Mouse (Mus musculus): ENCODE results near the gene Accs.

DNA sequence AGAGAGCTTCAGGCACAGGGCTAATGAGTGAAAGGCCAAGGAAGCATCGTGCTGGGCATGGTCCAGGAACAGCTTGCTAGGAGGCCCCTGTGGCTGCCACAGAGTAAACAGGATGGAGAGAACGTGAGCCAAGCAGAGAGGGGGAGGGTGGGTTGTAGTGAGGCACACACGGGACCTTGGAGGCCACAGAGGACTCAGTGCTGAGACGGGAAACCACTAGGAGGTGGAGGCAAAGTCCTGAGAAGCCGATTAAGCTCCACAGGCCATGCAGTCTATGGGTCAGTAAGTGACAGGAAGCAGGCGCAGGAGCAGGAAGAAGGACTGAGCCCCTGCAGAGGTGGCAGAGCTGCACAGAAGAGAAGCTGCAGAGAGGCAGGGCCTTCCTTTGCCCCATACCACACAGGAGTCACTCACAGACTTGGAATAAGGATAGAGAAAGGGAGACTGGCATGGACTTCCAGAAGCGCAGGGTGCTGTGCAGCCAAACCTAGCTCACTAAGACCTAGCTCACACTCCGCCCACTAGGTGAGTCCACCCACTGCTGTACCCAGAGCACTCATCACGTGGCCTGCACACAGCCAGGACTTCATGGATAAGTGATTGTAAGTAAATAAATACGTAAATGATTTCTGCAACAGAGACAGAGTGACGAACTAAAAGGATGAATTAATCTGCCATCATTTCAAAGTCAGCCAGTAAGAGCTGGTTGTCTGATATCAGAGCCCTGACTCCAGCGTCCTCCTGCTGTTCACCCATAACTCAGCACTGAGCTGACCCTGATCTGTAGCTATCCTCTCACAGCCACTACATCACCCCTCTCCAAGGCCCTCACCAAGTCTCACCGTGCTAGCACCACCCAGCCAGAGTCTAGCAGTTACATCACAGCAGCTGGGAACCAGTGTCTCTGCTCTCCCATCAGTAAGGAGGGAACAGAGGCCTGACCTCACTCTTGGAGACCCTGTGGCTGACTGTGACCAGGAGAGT lies 57.9 kb downstream of the Accs start:
- TF ChIP-seq POLR2A (IDR thresholded peaks at IDR 0.05; ENCODE audit: low read depth, low read length), result no peak
- no peak for TF ChIP-seq CTCF (conservative IDR thresholded peaks at IDR 0.05; ENCODE audit: insufficient read depth, insufficient read length, low read depth, low read length)
